Mouse (Mus musculus) midbrain, embryonic 11.5 days (tissue): ENCODE data around the gene Rap1gap. TPM values are rescaled to one million over a fixed set of nuclear protein-coding genes. Genes with fewer than 3 reads are reported as not detected.

ENCODE experiments used
- ATAC-seq: fragments of 200-750 bp; cut with Nextera tagmentation; 2 replicates; pipeline ENCODE4 v1.8.0; 2017; ENCODE audit warnings: moderate TSS enrichment, moderate library complexity; ENCODE audit not compliant: low FRiP score
- DNase-seq: peaks from one replicate; pipeline ENCODE4 v3.0.0; 2015; ENCODE audit warnings: low spot score; ENCODE audit errors: missing footprints
- H3K27ac ChIP-seq: fragments of 300-500 bp; sonication (generic); 2 replicates; pipeline ENCODE4 v1.5.1; 2014; ENCODE audit warnings: low read depth, low read length
- H3K27me3 ChIP-seq: fragments of 300-500 bp; sonication (generic); 2 replicates; pipeline ENCODE4 v1.6.1; 2014; ENCODE audit warnings: mild to moderate bottlenecking, low read length, moderate library complexity, mixed read lengths; ENCODE audit not compliant: control insufficient read depth, insufficient read depth
- H3K36me3 ChIP-seq: fragments of 300-500 bp; sonication (generic); 2 replicates; pipeline ENCODE4 v1.6.1; 2014; ENCODE audit warnings: mild to moderate bottlenecking, low read length, moderate library complexity, mixed read lengths; ENCODE audit not compliant: control insufficient read depth, insufficient read depth
- H3K4me1 ChIP-seq: fragments of 300-500 bp; sonication (generic); 2 replicates; pipeline ENCODE4 v1.6.1; 2014; ENCODE audit warnings: low read length; ENCODE audit not compliant: control insufficient read depth, insufficient read depth
- H3K4me2 ChIP-seq: fragments of 300-500 bp; sonication (generic); 2 replicates; pipeline ENCODE4 v1.6.1; 2014; ENCODE audit warnings: mild to moderate bottlenecking, moderate library complexity
- H3K4me3 ChIP-seq: fragments of 300-500 bp; sonication (generic); 2 replicates; pipeline ENCODE4 v1.5.1; 2014; ENCODE audit warnings: low read depth, low read length
- H3K9ac ChIP-seq: fragments of 300-500 bp; sonication (generic); 2 replicates; pipeline ENCODE4 v1.6.1; 2014; ENCODE audit warnings: low read length
- H3K9me3 ChIP-seq: fragments of 300-500 bp; sonication (generic); 2 replicates; pipeline ENCODE4 v1.6.1; 2016; ENCODE audit warnings: low read length; ENCODE audit not compliant: control insufficient read depth
- WGBS: fragments of 180-500 bp; shearing (Covaris S2); extraction: QIAGEN DNeasy Blood & Tissue Kit; methylation state at CpG from one replicate; pipeline ENCODE4 v1.1.7; 2014; 5-methylcytosine and 5-hydroxymethylcytosine counted together
- polyA plus RNA-seq: library from polyadenylated mRNA; unstranded; fragments of >200 nt; fragmentation: Nextera tagmentation; extraction: Ambion mirVana; gene quantifications from 2 replicates; pipeline ENCODE4 v1.2.1, GENCODE M21; 2014

Rap1gap gene
- polyA plus RNA-seq, 1 experiment from 2014 or later = 4.6 TPM

- WGBS = 74% methylated on average over 8 of the region's 8 CpGs
- H3K36me3 ChIP-seq = no peaks in the 10 kb centered on the region
- H3K4me2 ChIP-seq = no peak overlapping the region
- DNase-seq = no peak
- no peaks in the 10 kb centered on the region for H3K9me3 ChIP-seq
- H3K4me3 ChIP-seq = no peak overlapping the region
- peaks cover 24% of the 10 kb centered on the region for H3K4me1 ChIP-seq
- no peak overlapping the region for H3K9ac ChIP-seq
- no peak overlapping the region for H3K27ac ChIP-seq
- no peaks in the 10 kb centered on the region for H3K27me3 ChIP-seq
- no peak for ATAC-seq
Observed at GRCm38 (mm10) chr4:137763920-137764495, 99.5 kb downstream of the Rap1gap start.

- no peak overlapping the region for H3K4me2 ChIP-seq
- H3K9ac ChIP-seq = no peak overlapping the region
- H3K4me1 ChIP-seq = peaks cover 24% of the 10 kb centered on the region
- WGBS = 70% methylated on average over 3 of the region's 3 CpGs
- DNase-seq (no peak), ATAC-seq (no peak)
- H3K9me3 ChIP-seq = no peaks in the 10 kb centered on the region
- no peak overlapping the region for H3K4me3 ChIP-seq
- H3K36me3 ChIP-seq = no peaks in the 10 kb centered on the region
- peak overlapping the region; percentile 87; the same call in 1 of the 2 replicates for H3K27ac ChIP-seq
- no peaks in the 10 kb centered on the region for H3K27me3 ChIP-seq
Observed at GRCm38 (mm10) chr4:137764621-137765020, 100.1 kb downstream of the Rap1gap start.

DNA sequence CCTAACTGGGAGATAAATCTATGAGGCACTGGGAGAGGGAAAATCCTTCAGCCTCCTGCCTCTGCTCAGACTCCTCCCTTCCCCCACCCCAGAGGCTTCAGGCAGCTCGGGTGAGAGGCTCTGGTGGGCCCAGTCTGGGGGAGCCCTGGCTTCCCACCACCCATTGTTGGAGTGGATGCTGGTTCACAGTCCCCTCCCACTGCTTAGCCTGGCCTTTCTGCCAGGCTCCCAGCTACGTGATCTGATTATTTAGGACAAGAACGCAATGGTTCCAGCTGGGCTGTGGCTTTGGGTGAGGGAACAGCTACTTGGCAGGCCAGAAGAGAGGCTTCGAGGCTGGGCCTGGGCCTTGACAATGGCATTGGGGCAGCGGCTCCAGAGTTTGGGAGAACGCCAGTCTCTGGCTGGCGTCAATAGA is 101.0 kb downstream of the Rap1gap start:
- peaks cover 24% of the 10 kb centered on the region for H3K4me1 ChIP-seq
- H3K27me3 ChIP-seq = no peaks in the 10 kb centered on the region
- no peaks in the 10 kb centered on the region for H3K36me3 ChIP-seq
- DNase-seq = peak; percentile 95
- 21% methylated on average over 7 of the region's 7 CpGs for WGBS
- no peaks in the 10 kb centered on the region for H3K9me3 ChIP-seq
- peak overlapping the region; percentile 87 for H3K27ac ChIP-seq
- H3K4me3 ChIP-seq = no peak overlapping the region
- H3K9ac ChIP-seq = peak overlapping the region; percentile 53
- H3K4me2 ChIP-seq = no peak overlapping the region
- peak; percentile 95 for ATAC-seq

GRCm38 (mm10) chr4:137766365-137766764 is 101.8 kb downstream of the Rap1gap start:
- no peak overlapping the region for H3K4me3 ChIP-seq
- 8% methylated on average over 5 of the region's 5 CpGs for WGBS
- no peak overlapping the region for H3K4me2 ChIP-seq
- H3K27ac ChIP-seq = peak overlapping the region; percentile 87
- no peaks in the 10 kb centered on the region for H3K27me3 ChIP-seq
- DNase-seq (no peak), ATAC-seq (no peak)
- no peaks in the 10 kb centered on the region for H3K9me3 ChIP-seq
- peaks cover 24% of the 10 kb centered on the region for H3K4me1 ChIP-seq
- H3K36me3 ChIP-seq = no peaks in the 10 kb centered on the region
- H3K9ac ChIP-seq = peak overlapping the region; percentile 17; the same call in 1 of the 2 replicates

GRCm38 (mm10) chr4:137768381-137768780 is 103.9 kb downstream of the Rap1gap start:
- 66% methylated on average over 5 of the region's 5 CpGs for WGBS
- Histone ChIP-seq H3K27ac (no peak overlapping the region), H3K27me3 (no peaks in the 10 kb centered on the region), H3K36me3 (no peaks in the 10 kb centered on the region), H3K4me2 (no peak overlapping the region), H3K4me1 (peaks cover 24% of the 10 kb centered on the region), H3K4me3 (no peak overlapping the region), H3K9ac (no peak overlapping the region), H3K9me3 (no peaks in the 10 kb centered on the region)
- DNase-seq = no peak
- no peak for ATAC-seq

- Histone ChIP-seq H3K36me3 (no peaks in the 10 kb centered on the region), H3K27me3 (no peaks in the 10 kb centered on the region), H3K9me3 (no peaks in the 10 kb centered on the region), H3K27ac (no peak overlapping the region), H3K4me3 (no peak overlapping the region), H3K4me2 (no peak overlapping the region), H3K4me1 (peaks cover 26% of the 10 kb centered on the region), H3K9ac (no peak overlapping the region)
- ATAC-seq (no peak), DNase-seq (no peak)
- 87% methylated on average over 6 of the region's 6 CpGs for WGBS
Observed at GRCm38 (mm10) chr4:137768831-137769230, 104.3 kb downstream of the Rap1gap start.

DNA sequence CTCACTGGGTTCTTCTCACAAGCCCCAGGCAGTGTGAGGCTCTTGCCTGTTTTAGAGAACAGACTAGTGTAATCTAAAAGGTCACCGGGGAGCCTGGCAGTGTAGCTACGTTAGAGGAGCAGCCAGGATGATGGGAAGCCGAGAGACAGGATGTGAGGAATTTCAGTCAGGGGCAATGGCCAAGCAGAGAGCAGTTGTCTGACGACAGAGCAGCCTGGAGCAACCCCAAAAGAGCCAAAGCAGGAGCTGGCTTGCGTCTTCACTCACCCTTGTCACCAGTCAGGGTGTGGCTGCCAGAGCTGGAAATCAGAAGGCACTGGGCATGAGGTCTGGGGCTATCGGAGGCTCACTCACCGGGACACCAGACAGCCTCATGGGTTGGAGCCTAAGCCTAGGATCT is 105.1 kb downstream of the Rap1gap start:
- Histone ChIP-seq H3K4me2 (no peak overlapping the region), H3K36me3 (no peaks in the 10 kb centered on the region), H3K4me3 (no peak overlapping the region), H3K4me1 (peaks cover 22% of the 10 kb centered on the region), H3K9ac (no peak overlapping the region), H3K27me3 (no peaks in the 10 kb centered on the region), H3K27ac (no peak overlapping the region), H3K9me3 (no peaks in the 10 kb centered on the region)
- 63% methylated on average over 7 of the region's 7 CpGs for WGBS
- DNase-seq (no peak), ATAC-seq (no peak)

DNA sequence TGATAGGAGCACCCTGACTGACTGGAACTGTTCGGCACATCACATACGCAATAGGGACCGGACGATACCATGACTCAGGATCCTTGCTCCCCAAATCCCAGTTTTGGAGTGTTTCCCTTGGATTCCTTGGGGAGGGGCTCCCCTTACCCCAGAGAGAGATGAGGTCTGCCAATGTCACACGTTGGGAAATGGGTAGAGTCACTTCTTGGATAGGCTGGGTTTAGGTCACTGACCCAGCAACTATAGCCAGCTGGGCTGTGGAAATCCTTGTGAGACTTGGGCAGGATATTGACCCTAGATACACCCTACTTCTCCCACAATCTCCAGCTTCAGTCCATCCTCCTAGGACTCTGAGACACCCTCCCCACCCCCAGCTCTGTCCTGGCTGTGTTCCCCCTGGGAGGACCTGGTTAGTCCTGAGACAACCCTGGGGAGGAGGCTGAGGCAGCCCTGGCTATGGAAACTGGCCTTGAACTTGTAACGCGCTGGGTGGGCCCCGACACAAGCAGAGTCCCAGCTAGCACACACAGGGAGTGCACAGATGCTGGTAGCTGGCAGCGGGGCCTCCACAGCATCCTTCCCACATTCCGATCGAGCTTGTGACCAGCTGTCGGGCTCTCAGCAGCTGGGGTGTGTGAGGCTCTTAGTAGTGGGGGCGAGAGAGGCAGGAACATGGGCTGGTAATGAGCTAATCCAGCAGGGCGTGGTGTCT is 106.5 kb downstream of the Rap1gap start:
- Histone ChIP-seq H3K4me3 (no peak overlapping the region), H3K36me3 (no peaks in the 10 kb centered on the region), H3K27ac (no peak overlapping the region), H3K4me2 (no peak overlapping the region), H3K9me3 (no peaks in the 10 kb centered on the region), H3K4me1 (peaks cover 9% of the 10 kb centered on the region), H3K27me3 (no peaks in the 10 kb centered on the region), H3K9ac (no peak overlapping the region)
- ATAC-seq (no peak), DNase-seq (no peak)
- 71% methylated on average over 14 of the region's 14 CpGs for WGBS

- H3K9ac ChIP-seq = no peak overlapping the region
- no peak for DNase-seq
- no peak for ATAC-seq
- no peaks in the 10 kb centered on the region for H3K27me3 ChIP-seq
- no peak overlapping the region for H3K4me2 ChIP-seq
- H3K4me3 ChIP-seq = no peak overlapping the region
- H3K4me1 ChIP-seq = peaks cover 3% of the 10 kb centered on the region; the same call in 1 of the 2 replicates
- no peaks in the 10 kb centered on the region for H3K36me3 ChIP-seq
- H3K9me3 ChIP-seq = no peaks in the 10 kb centered on the region
- WGBS = 76% methylated on average over 3 of the region's 3 CpGs
- no peak overlapping the region for H3K27ac ChIP-seq
Observed at GRCm38 (mm10) chr4:137771749-137772148, 107.2 kb downstream of the Rap1gap start.
